Mouse (Mus musculus) CD4-positive helper T cell, adult 2 months (primary cell): ENCODE measurements around the gene Stk32c.
A peak's percentile ranks its signal among the peaks of the same experiment; 100 is the strongest.

ENCODE experiments used
- DNase-seq: peaks from one replicate; pipeline ENCODE4 v3.0.0-alpha.2; 2012; ENCODE audit warnings: low read depth, missing footprints, low spot score

Stk32c gene

GRCm38 (mm10) chr7:139229837-139230236 lies 16.7 kb upstream of the Stk32c start:
- DNase-seq: no peak

- DNase-seq: no peak
Measured at GRCm38 (mm10) chr7:139228447-139229171, 15.5 kb upstream of the Stk32c start.

- DNase-seq: no peak
Measured at GRCm38 (mm10) chr7:139226416-139226815, 13.3 kb upstream of the Stk32c start.

- DNase-seq: peak; percentile 59
Measured at GRCm38 (mm10) chr7:139224725-139225124, 11.6 kb upstream of the Stk32c start.

- no peak for DNase-seq
Measured at GRCm38 (mm10) chr7:139224070-139224469, 11.0 kb upstream of the Stk32c start.

GRCm38 (mm10) chr7:139222341-139222740 lies 9.2 kb upstream of the Stk32c start:
- no peak for DNase-seq

- DNase-seq: no peak
Measured at GRCm38 (mm10) chr7:139221856-139222255, 8.7 kb upstream of the Stk32c start.

GRCm38 (mm10) chr7:139221072-139221471 lies 8.0 kb upstream of the Stk32c start:
- DNase-seq: no peak

- DNase-seq: no peak
Measured at GRCm38 (mm10) chr7:139220303-139220702, 7.2 kb upstream of the Stk32c start.

- DNase-seq: no peak
Measured at GRCm38 (mm10) chr7:139219486-139219885, 6.4 kb upstream of the Stk32c start.

- no peak for DNase-seq
Measured at GRCm38 (mm10) chr7:139218641-139219415, 5.7 kb upstream of the Stk32c start.

GRCm38 (mm10) chr7:139217046-139217445 lies 3.9 kb upstream of the Stk32c start:
- no peak for DNase-seq

GRCm38 (mm10) chr7:139216464-139216863 lies 3.4 kb upstream of the Stk32c start:
- no peak for DNase-seq

- no peak for DNase-seq
Measured at GRCm38 (mm10) chr7:139215946-139216345, 2.8 kb upstream of the Stk32c start.

- DNase-seq: no peak
Measured at GRCm38 (mm10) chr7:139215516-139215915, 2.4 kb upstream of the Stk32c start.

GRCm38 (mm10) chr7:139214596-139215340 lies 1.7 kb upstream of the Stk32c start:
- no peak for DNase-seq

GRCm38 (mm10) chr7:139214160-139214559 lies 1.1 kb upstream of the Stk32c start:
- DNase-seq: no peak

- DNase-seq: no peak
Measured at GRCm38 (mm10) chr7:139213751-139214150, 644 bp upstream of the Stk32c start.

- no peak for DNase-seq
Measured at GRCm38 (mm10) chr7:139211761-139212160, 1.3 kb downstream of the Stk32c start.

GRCm38 (mm10) chr7:139208773-139209095 lies 4.4 kb downstream of the Stk32c start:
- DNase-seq: no peak

- DNase-seq: peak; percentile 76
Measured at GRCm38 (mm10) chr7:139208023-139208772, 4.9 kb downstream of the Stk32c start.

GRCm38 (mm10) chr7:139201209-139201608 lies 11.9 kb downstream of the Stk32c start:
- no peak for DNase-seq
